Mouse (Mus musculus) cortical plate, adult 2 months (tissue): ENCODE data around the gene Spred2. TPM values are rescaled to one million over a fixed set of nuclear protein-coding genes. Genes with fewer than 3 reads are reported as not detected.
"Not testable (repeated sequence)": the region's sequence is repeated elsewhere in the genome, so short reads cannot be mapped to it uniquely, and the experiment has no call there.

Experiments used
- H3K27ac ChIP-seq: fragments of 200-500 bp; 2 replicates; pipeline ENCODE4 v1.5.1; 2012; ENCODE audit warnings: low read length, control low read depth, inconsistent platforms; ENCODE audit not compliant: insufficient read depth
- H3K4me1 ChIP-seq: fragments of 200-500 bp; 2 replicates; pipeline ENCODE4 v1.6.1; 2011; ENCODE audit warnings: low read length; ENCODE audit not compliant: control insufficient read depth, insufficient read depth
- H3K4me3 ChIP-seq: fragments of 200-500 bp; 2 replicates; pipeline ENCODE4 v1.5.1; 2011; ENCODE audit warnings: mild to moderate bottlenecking, low read length, control low read depth; ENCODE audit not compliant: insufficient read depth
- CTCF ChIP-seq: fragments of 200-500 bp; IDR thresholded peaks from 2 replicates; pipeline ENCODE4 v1.5.1; 2011; ENCODE audit warnings: mild to moderate bottlenecking, control low read depth, low read length; ENCODE audit not compliant: insufficient read depth; ENCODE audit errors: extremely low read depth
- POLR2A ChIP-seq: fragments of 200-500 bp; IDR thresholded peaks from 2 replicates; pipeline ENCODE4 v1.6.1; 2011; ENCODE audit warnings: mild to moderate bottlenecking, low read length, control low read depth; ENCODE audit not compliant: insufficient read depth; ENCODE audit errors: extremely low read depth
- polyA plus RNA-seq: library from polyadenylated mRNA; depleted of rRNA; stranded (reverse); fragments of >200 nt; gene quantifications from 2 replicates; pipeline ENCODE4 v1.2.3, GENCODE M21; 2012

The Spred2 gene
- polyA plus RNA-seq, 1 experiment = 42.0 TPM

DNA sequence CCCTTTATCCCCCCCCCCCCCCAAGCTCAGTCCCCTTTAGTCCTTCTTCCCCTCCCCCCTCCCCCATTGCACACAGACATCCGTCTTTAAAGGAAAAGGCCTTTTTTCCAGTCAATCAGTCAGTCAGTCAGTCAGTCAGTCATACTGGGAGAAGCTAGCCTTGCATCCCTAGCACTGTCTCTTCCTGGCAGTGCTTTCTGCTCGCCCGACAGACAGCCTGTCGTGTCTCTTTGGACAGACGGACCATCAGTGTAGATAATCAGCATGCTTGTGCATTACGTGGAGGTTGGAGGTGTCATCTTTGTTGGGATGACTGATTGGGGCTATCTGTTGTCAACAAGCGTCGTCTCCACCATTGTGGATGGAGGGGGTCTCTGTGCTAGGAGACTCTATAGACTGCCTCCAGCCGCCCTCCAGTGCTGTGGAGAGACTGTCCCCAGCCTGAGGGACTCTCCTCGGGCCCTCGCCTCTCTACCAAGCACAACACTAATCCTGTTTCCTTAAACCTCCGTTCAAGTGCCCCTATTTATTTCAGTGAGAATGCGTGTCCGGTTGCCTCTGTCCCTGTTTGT, 98.8 kb downstream of the Spred2 start:
- no peak for TF ChIP-seq POLR2A
- no peak for TF ChIP-seq CTCF
- H3K27ac ChIP-seq = no peak overlapping the region
- no peak overlapping the region for H3K4me3 ChIP-seq
- no peaks in the 10 kb centered on the region for H3K4me1 ChIP-seq

- H3K4me3 ChIP-seq = no peak overlapping the region
- no peak for TF ChIP-seq POLR2A
- H3K4me1 ChIP-seq = no peaks in the 10 kb centered on the region
- no peak overlapping the region for H3K27ac ChIP-seq
These were observed 101.7 kb downstream of the Spred2 start for GRCm38 (mm10) chr11:20025899-20026298.

- TF ChIP-seq POLR2A (no peak), CTCF (no peak)
- Histone ChIP-seq H3K4me1 (no peaks in the 10 kb centered on the region), H3K27ac (no peak overlapping the region), H3K4me3 (no peak overlapping the region)
These were observed 103.5 kb downstream of the Spred2 start for GRCm38 (mm10) chr11:20027719-20028118.

DNA sequence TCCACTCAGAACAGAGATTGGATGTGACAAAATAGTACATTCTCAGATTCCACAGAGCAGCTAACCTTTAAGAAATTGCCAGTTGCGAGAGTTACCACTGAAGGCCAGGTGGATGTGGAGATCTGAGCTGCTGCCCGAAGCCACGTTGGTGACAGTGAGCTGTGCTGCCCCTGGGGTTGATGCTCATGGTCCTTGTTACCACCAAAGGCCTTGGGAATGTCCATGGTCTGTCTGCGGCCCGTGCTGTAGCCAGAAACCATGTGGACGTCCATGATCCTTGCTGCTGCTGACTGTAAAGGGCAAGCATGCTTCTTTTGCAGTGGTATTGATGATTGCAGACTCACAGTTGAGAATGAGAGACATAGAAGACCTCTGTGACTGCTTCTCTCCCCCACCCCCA, 104.2 kb downstream of the Spred2 start:
- TF ChIP-seq POLR2A (no peak), CTCF (no peak)
- Histone ChIP-seq H3K4me3 (no peak overlapping the region), H3K4me1 (no peaks in the 10 kb centered on the region), H3K27ac (no peak overlapping the region)

- Histone ChIP-seq H3K4me3 (no peak overlapping the region), H3K4me1 (peaks cover 3% of the 10 kb centered on the region), H3K27ac (no peak overlapping the region)
- TF ChIP-seq CTCF = no peak
- no peak for TF ChIP-seq POLR2A
These were observed 104.8 kb downstream of the Spred2 start for GRCm38 (mm10) chr11:20029014-20029413.

- H3K4me1 ChIP-seq = peaks cover 14% of the 10 kb centered on the region
- H3K27ac ChIP-seq, H3K4me3 ChIP-seq: not testable (repeated sequence)
These were observed 106.8 kb downstream of the Spred2 start for GRCm38 (mm10) chr11:20030973-20031372.

DNA sequence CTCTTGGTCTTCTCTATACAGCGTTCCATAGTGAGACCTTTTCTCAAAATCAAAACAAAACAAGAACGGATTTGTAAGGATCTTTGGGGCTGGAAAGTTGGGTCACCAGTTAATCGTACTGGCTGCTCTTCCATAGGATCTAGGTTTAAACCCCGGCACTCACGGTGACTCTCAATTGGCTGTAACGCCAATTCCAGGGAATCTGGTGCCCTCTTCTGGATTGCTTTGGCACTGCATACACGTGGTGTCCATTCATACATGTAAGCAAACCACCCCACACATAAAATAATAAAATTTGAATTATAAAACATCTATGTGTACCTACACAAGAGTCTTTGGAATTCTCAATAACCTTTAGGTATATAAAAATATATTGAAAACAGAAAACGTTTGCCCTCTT, 107.4 kb downstream of the Spred2 start:
- no peak overlapping the region for H3K4me3 ChIP-seq
- H3K27ac ChIP-seq = no peak overlapping the region
- H3K4me1 ChIP-seq = peaks cover 14% of the 10 kb centered on the region
- no peak for TF ChIP-seq POLR2A
- peak; percentile 60 for TF ChIP-seq CTCF

DNA sequence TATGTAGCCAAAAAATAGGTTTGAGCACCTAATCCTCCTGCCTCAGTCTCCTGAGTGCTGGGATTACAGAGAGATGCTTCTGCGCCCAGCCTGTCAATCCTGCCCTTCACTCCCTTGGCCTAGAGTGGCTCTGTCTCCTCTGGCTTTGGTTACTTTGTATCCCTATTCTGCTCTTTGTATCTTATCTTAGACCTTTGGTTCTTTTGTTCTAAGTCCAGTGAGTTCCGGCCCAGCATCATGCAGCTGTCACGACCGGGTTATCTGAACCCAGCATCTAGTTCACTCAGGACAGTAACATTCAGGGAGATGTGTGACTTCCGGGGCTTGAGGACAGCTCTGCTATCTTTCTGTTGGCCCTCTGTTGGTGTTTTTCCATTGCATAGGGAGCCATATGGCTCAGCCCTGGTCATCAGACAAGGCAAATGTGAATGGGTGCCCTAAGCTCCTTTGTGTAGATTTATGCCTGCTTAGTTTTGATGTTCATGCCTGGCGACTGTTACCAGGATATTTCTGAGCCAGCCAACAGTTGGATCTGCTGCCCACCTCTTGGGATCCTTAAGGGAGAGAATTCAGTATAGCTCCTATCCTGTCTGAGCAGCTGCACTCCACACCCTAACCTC, 109.5 kb downstream of the Spred2 start:
- Histone ChIP-seq H3K4me1 (peaks cover 18% of the 10 kb centered on the region), H3K27ac (peak overlapping the region; percentile 49; the same call in 1 of the 2 replicates), H3K4me3 (no peak overlapping the region)

DNA sequence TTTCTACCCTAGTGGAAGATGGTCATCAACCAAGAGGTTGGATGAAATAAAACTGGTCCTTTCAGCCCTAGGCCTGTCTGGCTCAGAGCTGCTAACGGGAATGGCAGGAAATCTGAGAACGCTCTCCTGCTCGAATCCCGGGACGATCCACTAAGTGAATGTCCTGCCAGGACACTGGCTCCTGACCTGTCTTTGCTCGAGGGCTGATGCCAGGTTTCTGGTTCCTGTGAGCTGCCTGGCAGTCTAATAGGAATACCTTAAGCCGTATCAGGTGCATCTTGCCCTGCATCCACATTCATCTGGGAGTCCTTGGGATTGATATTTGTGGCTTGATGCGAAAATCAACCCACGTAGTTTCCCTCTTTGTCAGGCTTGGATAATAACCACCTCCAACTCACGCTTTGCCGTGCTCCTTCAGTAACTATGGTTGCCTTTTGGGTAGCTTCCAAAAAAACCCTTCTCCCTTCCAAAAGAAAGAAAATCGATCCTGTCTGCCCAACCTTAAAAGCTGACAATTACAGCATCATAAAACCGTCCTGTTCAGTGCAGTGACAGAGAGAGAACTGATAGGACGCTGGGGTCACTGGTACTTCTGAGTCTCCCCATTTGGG, 110.3 kb downstream of the Spred2 start:
- Histone ChIP-seq H3K27ac (peak overlapping the region; percentile 49), H3K4me1 (peaks cover 18% of the 10 kb centered on the region), H3K4me3 (no peak overlapping the region)
- TF ChIP-seq POLR2A = no peak
- no peak for TF ChIP-seq CTCF

More for the DNA sequence above, 109.5 kb downstream of the Spred2 start:
- no peak for TF ChIP-seq POLR2A
- TF ChIP-seq CTCF = no peak

DNA sequence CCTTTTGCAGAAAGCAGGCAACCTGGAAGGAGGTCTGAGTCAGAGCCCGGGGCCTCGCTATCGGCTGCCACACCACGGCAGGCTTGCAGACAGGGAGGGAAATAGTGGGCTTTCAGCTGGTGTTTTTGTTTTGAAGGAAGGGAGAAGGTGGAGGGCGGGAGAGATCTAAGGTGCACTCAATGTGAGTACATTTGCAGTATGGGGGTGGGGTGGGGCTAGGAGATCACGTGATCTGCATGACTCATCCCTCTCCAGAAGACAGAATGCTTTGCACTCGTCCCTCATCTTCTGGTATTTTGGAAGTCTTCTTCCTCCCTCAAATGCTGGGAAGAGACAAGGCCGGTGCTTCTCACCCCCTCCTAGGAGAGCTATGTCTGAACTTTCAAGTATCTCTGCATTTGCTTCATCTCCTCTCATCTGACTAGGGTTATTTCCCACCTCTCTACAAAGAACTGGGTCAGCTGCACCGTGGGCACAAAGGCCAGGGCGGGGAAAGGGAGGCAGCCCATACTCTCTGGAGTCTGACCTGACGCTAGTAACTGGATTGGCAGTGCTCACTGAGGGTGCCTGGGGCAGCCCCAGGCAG, 111.3 kb downstream of the Spred2 start:
- no peak for TF ChIP-seq POLR2A
- Histone ChIP-seq H3K27ac (peak overlapping the region; percentile 95), H3K4me3 (no peak overlapping the region)

More for the DNA sequence above, 111.3 kb downstream of the Spred2 start:
- H3K4me1 ChIP-seq = peaks cover 20% of the 10 kb centered on the region
